Mouse (Mus musculus) gastrocnemius, adult 2 months (tissue): ENCODE results near the gene BC048679. TPM values are rescaled to one million over a fixed set of nuclear protein-coding genes. Genes with fewer than 3 reads are reported as not detected.

Experiments
- DNase-seq: peaks from one replicate; pipeline ENCODE4 v3.0.0; 2022
- H3K27ac ChIP-seq: fragments of 200-600 bp; 2 replicates; pipeline ENCODE4 v1.8.1; 2022; ENCODE audit warnings: mild to moderate bottlenecking
- H3K4me3 ChIP-seq: fragments of 200-600 bp; 2 replicates; pipeline ENCODE4 v1.8.1; 2022; ENCODE audit warnings: mild to moderate bottlenecking, moderate library complexity
- CTCF ChIP-seq: fragments of 200-600 bp; IDR thresholded peaks from 2 replicates; pipeline ENCODE4 v1.8.1; 2022; ENCODE audit warnings: antibody characterized with exemption, mild to moderate bottlenecking, moderate library complexity
- intact Hi-C: fragments of 180-260 bp; cut with DNase I; formaldehyde crosslinking; loops from one replicate; pipeline ENCODE4 v1.15.1; 2025
- total RNA-seq, 2 experiments: library from RNA; stranded (reverse); gene quantifications; 2 replicates each; pipeline ENCODE4 v1.2.3; 2021

BC048679 gene
- total RNA-seq, 2 experiments from 2014 or later, result 1.4 to 10.7 TPM

- intact Hi-C loops, result no loop called here
- TF ChIP-seq CTCF, result no peak
- Histone ChIP-seq H3K27ac (no peak overlapping the region), H3K4me3 (no peak overlapping the region)
- no peak for DNase-seq
These were observed 35.3 kb downstream of the BC048679 start for GRCm38 (mm10) chr7:81462815-81463214.

GRCm38 (mm10) chr7:81455155-81455651 is 42.9 kb downstream of the BC048679 start, which contains the start of gene Cpeb1:
TSS of gene Cpeb1 (minus strand) at chr7:81455465.
- DNase-seq, result peak; percentile 88
- intact Hi-C loops, result loop anchor here (2.0 to 5.0 kb wide), 2 partner anchors 38 to 67 kb away; partner anchors contain the start of gene Ap3b2
- peak; percentile 58 for TF ChIP-seq CTCF
- H3K27ac ChIP-seq, result peak within 1 kb of the TSS; percentile 90
- H3K4me3 ChIP-seq, result peak within 1 kb of the TSS; percentile 91

- TF ChIP-seq CTCF, result no peak
- peak overlapping the region; percentile 90 for H3K27ac ChIP-seq
- peak overlapping the region; percentile 91 for H3K4me3 ChIP-seq
- peak; percentile 88 for DNase-seq
- intact Hi-C loops, result loop anchor here (2.0 to 5.0 kb wide), 3 partner anchors 38 to 87 kb away; partner anchors contain the start of gene Ap3b2
These were observed 43.6 kb downstream of the BC048679 start for GRCm38 (mm10) chr7:81454331-81455039.

GRCm38 (mm10) chr7:81453443-81454274 is 44.4 kb downstream of the BC048679 start:
- intact Hi-C loops, result loop anchor here (2.0 to 5.0 kb wide), 2 partner anchors 39 to 86 kb away; partner anchors contain the start of gene Ap3b2
- Histone ChIP-seq H3K27ac (peak overlapping the region; percentile 90), H3K4me3 (peak overlapping the region; percentile 91)

GRCm38 (mm10) chr7:81452971-81453441 is 45.1 kb downstream of the BC048679 start:
- Histone ChIP-seq H3K27ac (peak overlapping the region; percentile 90), H3K4me3 (peak overlapping the region; percentile 91)
- intact Hi-C loops, result loop anchor here (5.0 kb wide), 1 partner anchor 86 kb away; no protein-coding TSS in a partner anchor
- TF ChIP-seq CTCF, result no peak
- peak; percentile 81 for DNase-seq

More at GRCm38 (mm10) chr7:81453443-81454274, 44.4 kb downstream of the BC048679 start:
- peak; percentile 82 for DNase-seq
- peak; percentile 39; the same call in 1 of the 2 replicates for TF ChIP-seq CTCF

Other genes with a start within 250 kb of the BC048679 start
- gene Rps17, start 153.0 kb downstream of the BC048679 start, total RNA-seq, result 100 to 1,000 TPM; 725 to 864 TPM
- gene Cpeb1, start 42.8 kb downstream of the BC048679 start, total RNA-seq, result 10 to 100 TPM; 27.1 to 43.3 TPM
- gene Ap3b2, start 4.4 kb downstream of the BC048679 start, total RNA-seq, result under 1 TPM; 0.20 TPM
- gene Fsd2, start 68.7 kb upstream of the BC048679 start, total RNA-seq, result 100 to 1,000 TPM; 311 to 349 TPM
- 10 to 100 TPM in 1 of 2 experiments, 1 to 10 TPM in 1; 6.9 to 11.2 TPM for gene Whamm, start 73.0 kb upstream of the BC048679 start, total RNA-seq
- 100 to 1,000 TPM in 1 of 2 experiments, 10 to 100 TPM in 1; 39.9 to 102 TPM for gene Homer2, start 209.2 kb upstream of the BC048679 start, total RNA-seq